Mouse (Mus musculus) ovary, adult 18-20 months (tissue): ENCODE data around the gene Rora.
A peak's percentile ranks its signal among the peaks of the same experiment; 100 is the strongest.

Experiments used
- DNase-seq: peaks from one replicate; pipeline ENCODE4 v3.0.0; 2022; ENCODE audit warnings: low spot score, mixed read lengths

Rora gene

DNA sequence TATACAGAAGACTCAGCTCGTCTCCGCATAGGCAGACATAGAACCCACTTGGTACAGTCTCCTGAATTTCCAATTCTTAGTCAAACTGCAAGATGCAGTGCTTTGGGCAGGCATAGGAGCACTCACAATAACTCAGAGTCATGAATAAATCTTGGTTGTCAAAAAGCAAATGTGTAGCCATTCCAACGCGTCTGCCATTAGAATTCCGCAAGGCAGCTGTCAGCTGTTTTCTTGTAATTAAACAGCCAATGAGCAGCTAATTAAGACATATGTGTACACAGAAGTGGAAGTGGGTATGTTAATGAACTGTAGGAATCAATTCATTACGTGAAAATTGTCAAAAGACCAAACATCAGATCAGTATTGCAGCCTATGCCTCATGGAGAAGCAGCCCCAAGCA is 700.6 kb downstream of the Rora start:
- no peak for DNase-seq

- no peak for DNase-seq
These were observed 704.2 kb downstream of the Rora start for GRCm38 (mm10) chr9:69357834-69358233.

DNA sequence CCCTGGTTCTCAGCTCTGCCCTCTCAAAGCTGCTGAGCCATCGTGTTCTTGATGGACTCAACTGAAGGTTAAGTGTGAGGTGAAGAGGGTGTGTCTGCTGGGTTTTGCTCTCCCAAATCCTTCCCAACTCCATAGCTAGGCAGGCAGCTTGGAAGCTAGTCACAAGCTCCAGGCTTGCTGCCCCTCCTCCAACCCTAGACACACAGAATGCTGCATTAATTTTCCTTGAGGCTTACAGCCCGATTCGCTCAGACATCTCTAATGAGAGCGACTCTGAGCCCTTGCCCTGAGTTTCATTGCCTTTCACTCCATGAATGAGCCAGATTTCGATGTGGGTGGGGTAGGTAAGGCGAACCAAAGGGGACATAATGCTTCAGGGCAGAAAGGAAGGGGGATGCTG is 705.2 kb downstream of the Rora start:
- no peak for DNase-seq

- no peak for DNase-seq
These were observed 708.4 kb downstream of the Rora start for GRCm38 (mm10) chr9:69361951-69362445.

DNA sequence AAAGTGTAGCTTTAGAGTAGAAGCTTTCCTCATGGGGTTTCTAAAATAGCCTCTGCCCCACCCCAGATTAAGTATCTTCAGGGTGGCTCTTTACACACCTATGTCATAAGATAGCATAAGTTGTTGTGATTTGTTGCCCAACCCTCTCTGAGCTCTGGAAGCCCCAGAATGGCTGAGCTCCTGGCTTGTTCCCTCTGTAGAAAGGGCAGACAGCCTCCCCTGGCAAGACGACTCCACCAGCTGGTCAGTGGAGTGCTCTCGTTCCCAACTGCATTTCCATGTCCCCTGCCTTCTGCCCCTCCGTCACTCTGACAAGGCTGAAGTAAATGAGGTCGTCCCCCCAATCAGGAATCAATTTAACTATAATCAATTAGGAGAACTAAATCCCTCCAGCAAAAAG is 709.2 kb downstream of the Rora start:
- no peak for DNase-seq

DNA sequence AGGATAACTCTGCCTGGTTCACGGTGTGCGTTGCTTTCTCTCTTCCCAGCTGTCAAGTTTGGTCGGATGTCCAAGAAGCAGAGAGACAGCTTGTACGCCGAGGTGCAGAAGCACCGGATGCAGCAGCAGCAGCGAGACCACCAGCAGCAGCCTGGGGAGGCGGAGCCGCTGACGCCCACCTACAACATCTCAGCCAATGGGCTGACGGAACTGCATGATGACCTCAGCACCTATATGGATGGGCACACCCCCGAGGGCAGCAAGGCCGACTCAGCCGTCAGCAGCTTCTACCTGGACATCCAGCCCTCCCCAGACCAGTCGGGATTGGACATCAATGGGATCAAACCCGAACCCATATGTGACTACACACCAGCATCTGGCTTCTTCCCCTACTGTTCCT is 710.5 kb downstream of the Rora start:
- no peak for DNase-seq

DNA sequence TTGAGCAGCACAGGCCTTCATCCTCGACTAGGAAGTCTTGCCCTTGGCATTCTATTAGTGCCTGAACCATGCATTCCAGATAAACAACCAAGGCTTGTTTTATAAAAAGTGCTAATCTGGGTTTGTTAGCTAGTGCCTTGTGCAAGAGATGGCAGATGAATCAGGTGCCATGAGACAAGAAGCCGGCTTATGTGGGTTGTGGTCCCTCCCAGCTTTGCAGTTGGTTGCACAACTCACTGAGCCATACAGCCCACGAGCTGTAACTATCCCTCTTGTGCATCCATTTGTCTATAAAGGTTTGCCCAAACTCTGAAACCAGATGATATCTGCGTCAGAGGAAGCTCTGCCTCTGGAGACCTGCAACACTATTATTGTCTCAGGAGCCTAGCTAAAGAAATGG is 713.5 kb downstream of the Rora start:
- DNase-seq = no peak

- DNase-seq = no peak
These were observed 714.5 kb downstream of the Rora start for GRCm38 (mm10) chr9:69368071-69368470.

- peak; percentile 24 for DNase-seq
These were observed 717.6 kb downstream of the Rora start for GRCm38 (mm10) chr9:69371046-69371724.

- DNase-seq = no peak
These were observed 719.3 kb downstream of the Rora start for GRCm38 (mm10) chr9:69372871-69373270.

- no peak for DNase-seq
These were observed 723.5 kb downstream of the Rora start for GRCm38 (mm10) chr9:69376982-69377653.

GRCm38 (mm10) chr9:69377654-69378045 is 724.1 kb downstream of the Rora start:
- DNase-seq = no peak

DNA sequence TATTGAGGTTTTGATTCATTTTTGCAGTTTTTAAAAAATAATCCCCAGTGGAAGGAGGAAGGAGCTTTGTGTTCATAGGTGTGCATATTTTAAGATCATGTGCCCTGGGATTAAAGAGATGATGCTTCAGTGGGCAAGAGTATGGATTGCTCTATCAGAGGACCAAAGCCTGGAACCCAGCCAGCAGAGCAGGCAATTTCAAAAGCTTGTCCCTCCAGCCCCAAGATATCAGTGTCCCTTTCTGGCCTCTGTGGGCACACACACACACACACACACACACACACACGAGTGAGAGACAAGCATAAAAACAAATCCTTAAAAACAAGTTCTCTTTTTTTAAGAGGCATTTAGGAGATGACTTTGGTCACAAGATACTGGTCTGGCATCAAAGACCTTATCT is 727.0 kb downstream of the Rora start:
- no peak for DNase-seq

DNA sequence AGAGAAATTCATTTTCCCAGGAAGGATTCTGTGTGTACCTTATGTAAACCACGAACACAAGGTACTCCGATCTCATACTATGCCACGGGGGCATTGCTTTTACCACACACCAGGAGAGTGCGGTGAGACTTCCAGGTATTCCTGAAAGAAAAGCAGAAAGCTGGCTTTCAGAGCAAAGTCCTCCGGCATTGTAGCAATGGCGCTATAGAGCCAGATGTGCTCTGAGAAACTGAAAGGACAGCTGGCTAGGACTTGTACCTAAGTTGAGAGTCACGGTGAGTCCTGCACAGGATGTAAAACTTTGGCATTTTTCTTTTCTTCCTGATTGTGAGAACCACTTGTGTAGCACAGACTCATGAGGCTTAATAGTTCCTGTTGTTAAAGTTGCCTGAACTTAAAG is 728.2 kb downstream of the Rora start:
- DNase-seq = no peak

DNA sequence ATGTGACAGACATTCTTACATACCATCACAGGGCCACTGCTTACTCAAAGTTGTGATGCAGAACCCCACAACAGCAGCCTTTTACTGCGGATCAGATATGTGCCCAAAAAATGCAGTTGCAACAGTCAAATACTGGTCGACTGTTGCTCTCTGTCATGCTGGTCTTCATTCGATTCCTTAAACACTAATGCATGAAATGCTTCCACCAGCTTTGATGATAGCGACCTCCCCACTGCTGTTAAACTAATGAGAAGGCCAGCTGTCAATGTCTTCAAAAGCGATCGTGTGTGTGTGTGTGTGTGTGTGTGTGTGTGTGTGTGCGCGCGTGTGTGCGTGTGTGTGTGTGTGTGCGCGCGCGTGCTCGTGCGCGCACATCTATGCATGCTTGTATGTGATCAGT is 730.9 kb downstream of the Rora start:
- no peak for DNase-seq

- no peak for DNase-seq
These were observed 731.3 kb downstream of the Rora start for GRCm38 (mm10) chr9:69384905-69385304.

DNA sequence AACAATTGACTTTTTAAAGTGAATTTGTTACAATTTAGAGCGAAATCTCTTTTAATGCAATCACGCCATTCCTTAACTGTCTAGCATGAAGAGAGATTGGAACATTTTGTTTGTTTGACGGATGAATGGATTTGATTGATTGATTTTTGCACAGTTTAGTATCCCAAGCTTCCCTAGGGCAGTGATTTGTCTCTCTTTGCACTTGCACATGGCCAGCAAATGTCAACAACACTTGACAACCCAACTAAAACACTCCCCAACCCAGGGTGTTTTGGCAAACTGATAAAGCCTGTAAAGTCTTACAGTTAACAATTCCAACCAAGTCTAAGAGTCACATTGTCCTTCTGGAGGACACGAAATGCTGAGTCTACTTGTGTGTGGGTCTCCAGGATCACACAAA is 733.7 kb downstream of the Rora start:
- no peak for DNase-seq

DNA sequence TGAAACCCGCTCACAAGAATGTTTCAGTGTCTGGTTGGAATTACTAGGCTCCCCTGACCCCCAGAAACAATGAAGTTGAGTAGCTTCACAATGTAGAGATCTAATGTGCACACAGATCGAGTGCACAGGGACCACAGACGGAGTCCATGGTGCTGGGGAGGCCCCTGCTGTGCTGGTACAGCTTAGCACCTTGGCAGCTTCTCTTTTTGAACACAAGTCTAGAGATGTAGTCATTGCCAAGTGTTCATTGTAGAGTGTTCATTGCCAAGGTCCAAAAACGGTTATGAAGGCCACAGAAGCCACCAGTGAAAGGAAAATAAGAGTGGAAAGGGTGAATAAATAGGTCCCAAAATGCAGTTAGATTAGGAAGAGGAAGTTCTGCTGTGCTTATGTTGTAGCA is 737.0 kb downstream of the Rora start:
- no peak for DNase-seq

GRCm38 (mm10) chr9:69394234-69394633 is 740.6 kb downstream of the Rora start:
- DNase-seq = no peak

GRCm38 (mm10) chr9:69397432-69397759 is 743.8 kb downstream of the Rora start:
- no peak for DNase-seq

DNA sequence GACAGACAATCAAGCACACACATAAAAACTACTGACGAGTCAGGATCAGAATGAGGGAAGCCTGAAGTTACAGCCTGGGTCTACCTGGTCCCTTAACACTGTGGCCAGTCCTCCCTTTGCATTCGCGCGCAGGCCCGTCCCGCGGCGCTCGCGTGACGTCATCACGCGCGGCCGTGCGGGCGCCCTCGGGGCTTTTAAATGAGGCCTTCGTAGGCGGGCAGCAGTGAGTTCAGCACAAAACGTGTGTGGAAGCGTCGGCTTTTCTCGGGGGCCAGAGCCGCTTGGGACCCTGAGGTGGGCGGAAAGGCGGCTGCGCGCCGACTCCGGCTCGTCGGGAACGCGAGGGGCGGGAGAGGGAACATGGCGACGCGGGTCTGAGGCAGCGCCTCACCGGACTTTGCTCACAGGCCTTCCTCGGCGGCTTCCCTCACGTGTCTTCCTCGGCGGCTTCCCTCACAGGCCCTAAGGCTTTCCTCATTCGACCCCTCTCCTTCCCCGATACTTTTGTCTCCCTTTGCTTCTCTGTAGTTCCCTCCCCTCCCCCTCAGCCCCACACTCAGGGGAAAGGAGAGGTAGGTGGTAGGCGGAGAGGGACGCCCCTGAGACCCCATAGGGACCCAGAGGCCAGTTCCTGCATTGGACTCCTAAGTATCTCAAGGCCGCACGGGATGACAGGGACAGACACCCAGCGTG is 744.3 kb downstream of the Rora start, which contains the start of gene Ice2:
TSS of gene Ice2 (plus strand) at position 147 of the 693 bp plus-strand sequence.
- DNase-seq = peak; percentile 60

GRCm38 (mm10) chr9:69398453-69398850 is 744.9 kb downstream of the Rora start:
- no peak for DNase-seq

DNA sequence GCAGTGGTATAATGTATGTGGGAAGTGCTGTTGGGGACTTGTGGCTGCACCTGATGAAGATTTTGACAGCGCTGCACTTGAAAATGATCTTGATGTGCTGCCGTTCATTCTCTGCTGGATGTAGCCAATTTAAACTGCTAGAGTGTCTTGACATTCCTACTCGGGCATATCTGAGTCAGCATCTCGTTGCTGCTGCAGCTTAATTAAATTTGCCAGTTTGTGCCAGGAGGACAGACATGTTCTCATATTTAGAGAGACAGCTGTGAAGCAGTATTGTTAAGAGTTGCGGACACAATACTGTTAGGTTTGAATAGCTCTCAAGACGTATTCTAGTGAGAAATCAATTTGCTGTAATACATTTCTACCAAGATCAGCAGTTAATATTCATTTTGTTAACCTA is 751.1 kb downstream of the Rora start:
- DNase-seq = no peak
